Mouse (Mus musculus): ENCODE measurements around the gene Fam205c. TPM values are rescaled to one million over a fixed set of nuclear protein-coding genes. Genes with fewer than 3 reads are reported as not detected.

Fam205c gene
- polyA plus RNA-seq, 1 experiment = not detected

Other genes with a start within 250 kb of the Fam205c start
- 15.6 and 26.6 TPM in 2 replicates for gene Gm2564, start 244.5 kb downstream of the Fam205c start, polyA plus RNA-seq (2012; rRNA removed)
- gene Ccl27b, start 219.0 kb downstream of the Fam205c start, polyA plus RNA-seq (2012; rRNA removed) = not detected in 2 replicates
- 0.26 and 2.1 TPM in 2 replicates for gene Il11ra2, start 212.3 kb downstream of the Fam205c start, polyA plus RNA-seq (2012; rRNA removed)
- not detected in 2 replicates for gene 4930578G10Rik, start 138.7 kb downstream of the Fam205c start, polyA plus RNA-seq (2012; rRNA removed)
- gene Ccl19, start 117.7 kb downstream of the Fam205c start, polyA plus RNA-seq (2012; rRNA removed) = 67.6 and 101 TPM in 2 replicates
- gene Ccl21a, start 100.2 kb downstream of the Fam205c start, polyA plus RNA-seq (2012; rRNA removed) = 453 and 548 TPM in 2 replicates
- gene Fam205a1, start 20.3 kb downstream of the Fam205c start, polyA plus RNA-seq (2012; rRNA removed) = 0.04 TPM in 1 of 2 replicates, not detected in the other
- not detected in 2 replicates for gene Gm12394, start 17.5 kb downstream of the Fam205c start, polyA plus RNA-seq (2012; rRNA removed)
- 1.5 and 2.3 TPM in 2 replicates for gene Phf24, start 42.4 kb upstream of the Fam205c start, polyA plus RNA-seq (2012; rRNA removed)
- 9.1 and 12.6 TPM in 2 replicates for gene Dnajb5, start 75.6 kb upstream of the Fam205c start, polyA plus RNA-seq (2012; rRNA removed)
- not detected in 2 replicates for gene 1700022I11Rik, start 95.4 kb upstream of the Fam205c start, polyA plus RNA-seq (2012; rRNA removed)
- gene Vcp, start 126.3 kb upstream of the Fam205c start, polyA plus RNA-seq (2012; rRNA removed) = 126 and 169 TPM in 2 replicates
- 50.0 and 59.1 TPM in 2 replicates for gene Fancg, start 136.3 kb upstream of the Fam205c start, polyA plus RNA-seq (2012; rRNA removed)
- 47.4 and 54.5 TPM in 2 replicates for gene Pigo, start 151.6 kb upstream of the Fam205c start, polyA plus RNA-seq (2012; rRNA removed)
- 71.2 and 78.5 TPM in 2 replicates for gene Stoml2, start 157.5 kb upstream of the Fam205c start, polyA plus RNA-seq (2012; rRNA removed)
- 8.3 and 9.8 TPM in 2 replicates for gene Fam214b, start 172.0 kb upstream of the Fam205c start, polyA plus RNA-seq (2012; rRNA removed)
- gene Unc13b, start 184.7 kb upstream of the Fam205c start, polyA plus RNA-seq (2012; rRNA removed) = 1.7 and 2.7 TPM in 2 replicates

Data from thymus, adult 2 months (tissue).